Mouse (Mus musculus) brain, embryonic 18.5 days (tissue): Measurements from ENCODE around the gene Rora.
A peak's percentile ranks its signal among the peaks of the same experiment; 100 is the strongest.

Source experiments
- DNase-seq: peaks from one replicate; pipeline ENCODE4 v3.0.0-alpha.2; 2012; ENCODE audit warnings: low read depth, low spot score

Rora gene

DNA sequence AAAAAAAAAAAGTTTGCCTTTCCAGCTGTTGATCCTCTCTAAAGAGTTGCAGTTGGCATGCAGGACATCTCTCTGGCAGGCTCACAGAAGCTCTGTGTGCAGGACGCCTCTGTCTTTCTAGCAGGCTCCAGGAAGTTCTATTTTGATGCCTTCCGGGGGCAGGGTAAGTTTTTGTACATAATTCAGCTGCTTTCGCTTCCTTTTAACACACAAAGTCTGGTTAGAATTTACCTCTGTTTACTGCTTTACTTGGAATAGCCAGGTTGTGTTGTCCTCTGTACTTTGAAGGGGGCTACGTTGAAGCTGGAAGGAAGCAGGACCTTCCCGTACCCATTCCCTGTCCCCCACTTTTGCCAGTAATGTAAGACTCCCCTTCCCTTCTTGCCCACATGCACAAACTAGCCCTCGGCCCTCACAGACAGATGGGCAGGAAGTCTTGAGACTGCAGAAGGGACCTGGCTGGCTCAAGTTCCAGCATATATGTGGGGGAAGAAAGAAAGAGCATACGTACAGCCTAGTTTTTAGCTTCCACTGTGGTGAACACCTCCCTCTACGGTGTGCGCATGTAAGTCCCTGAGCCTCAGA is 231.0 kb downstream of the Rora start:
- no peak for DNase-seq

DNA sequence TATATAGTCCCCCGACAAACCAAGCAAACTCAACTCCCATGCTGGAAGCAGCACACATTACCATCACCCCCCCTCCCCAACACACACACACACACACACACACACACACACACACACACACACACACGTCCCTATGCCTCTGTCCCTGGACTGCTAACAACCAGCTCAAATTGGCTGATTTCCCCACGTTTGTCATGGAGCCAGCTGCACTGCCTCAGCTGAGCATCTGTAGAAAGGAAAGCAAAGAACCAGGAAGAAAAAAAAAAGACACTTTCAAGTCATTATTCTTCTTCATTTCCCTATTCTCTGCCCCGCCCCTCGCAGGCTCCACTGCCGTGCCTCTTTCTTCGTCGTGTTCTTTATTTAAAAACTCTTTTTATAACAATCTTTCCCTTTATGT is 235.1 kb downstream of the Rora start:
- peak; percentile 47 for DNase-seq

DNA sequence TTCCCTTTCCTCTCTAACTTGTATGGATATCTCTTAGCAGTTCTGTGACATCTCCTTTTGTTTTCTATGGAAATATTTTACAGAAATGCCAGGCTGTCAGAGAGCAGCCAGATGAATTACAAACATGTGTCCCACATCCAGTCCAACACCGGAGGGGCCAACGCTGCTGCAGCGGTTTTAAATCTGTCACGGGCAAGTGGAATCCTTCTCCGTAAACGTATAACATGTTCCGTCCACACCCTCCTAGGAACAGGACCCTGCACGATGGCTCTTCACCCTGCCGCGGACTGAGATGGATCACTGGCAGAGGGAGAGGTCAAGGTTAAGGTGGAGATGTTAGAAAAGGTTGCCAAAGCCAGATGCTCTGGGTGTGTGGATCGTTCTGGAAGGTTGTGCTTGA is 237.8 kb downstream of the Rora start:
- DNase-seq: no peak

DNA sequence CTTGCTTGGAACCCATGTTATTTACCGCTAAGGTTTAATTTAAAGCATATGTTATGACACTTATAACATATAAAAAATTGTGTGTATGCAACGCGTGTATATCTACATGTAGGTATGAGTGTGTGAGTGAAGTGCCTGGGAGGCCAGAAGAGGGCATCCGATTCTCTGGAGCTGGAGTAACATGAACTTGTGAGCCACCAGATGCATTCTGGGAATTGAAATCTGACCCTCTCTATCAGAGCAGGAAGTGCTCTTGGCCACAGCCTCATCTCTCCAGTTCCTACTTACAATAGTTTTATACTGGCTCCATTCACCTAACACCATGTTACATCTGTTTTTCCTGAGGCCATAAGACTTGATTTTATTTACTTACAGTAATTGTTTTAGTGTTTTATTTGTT is 238.8 kb downstream of the Rora start:
- no peak for DNase-seq

DNA sequence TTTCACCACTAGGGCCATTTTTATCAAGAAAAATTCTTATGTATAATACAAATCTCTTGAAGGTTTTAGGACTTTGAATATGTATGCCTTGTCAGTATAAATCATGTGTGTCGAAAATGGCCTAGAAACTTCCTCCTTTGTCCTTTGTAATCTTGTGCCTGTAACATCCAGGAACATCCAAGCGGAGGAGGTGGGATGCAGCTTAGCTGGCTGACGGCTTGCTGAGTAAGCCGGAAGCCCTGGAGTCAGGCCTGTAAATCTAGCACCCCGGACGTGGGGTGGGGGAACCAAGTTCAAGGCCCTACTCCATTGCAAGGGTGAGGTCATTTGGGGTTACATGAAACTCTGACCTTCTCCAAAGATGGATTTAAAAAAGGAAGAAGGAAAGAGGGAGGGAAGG is 239.3 kb downstream of the Rora start:
- DNase-seq: no peak

DNA sequence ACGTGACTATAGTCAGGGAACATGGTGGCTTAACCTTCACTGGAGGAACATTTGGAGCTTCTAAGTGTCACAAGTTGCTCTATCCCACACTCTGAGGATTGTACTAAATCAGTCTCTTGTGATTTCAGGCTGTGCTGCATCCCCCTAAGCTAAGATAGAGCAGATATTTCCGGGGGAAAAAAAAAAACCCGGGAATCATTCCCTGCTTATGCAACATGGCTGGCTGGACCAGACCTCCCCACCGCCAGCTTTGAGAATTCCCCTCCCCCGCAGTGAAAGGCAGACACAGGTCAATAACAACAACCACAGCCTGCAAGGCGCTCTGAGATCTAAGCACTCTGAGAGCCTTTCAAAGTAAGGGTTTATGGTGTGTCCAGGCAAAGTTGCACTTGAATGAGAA is 244.7 kb downstream of the Rora start:
- DNase-seq: no peak

DNA sequence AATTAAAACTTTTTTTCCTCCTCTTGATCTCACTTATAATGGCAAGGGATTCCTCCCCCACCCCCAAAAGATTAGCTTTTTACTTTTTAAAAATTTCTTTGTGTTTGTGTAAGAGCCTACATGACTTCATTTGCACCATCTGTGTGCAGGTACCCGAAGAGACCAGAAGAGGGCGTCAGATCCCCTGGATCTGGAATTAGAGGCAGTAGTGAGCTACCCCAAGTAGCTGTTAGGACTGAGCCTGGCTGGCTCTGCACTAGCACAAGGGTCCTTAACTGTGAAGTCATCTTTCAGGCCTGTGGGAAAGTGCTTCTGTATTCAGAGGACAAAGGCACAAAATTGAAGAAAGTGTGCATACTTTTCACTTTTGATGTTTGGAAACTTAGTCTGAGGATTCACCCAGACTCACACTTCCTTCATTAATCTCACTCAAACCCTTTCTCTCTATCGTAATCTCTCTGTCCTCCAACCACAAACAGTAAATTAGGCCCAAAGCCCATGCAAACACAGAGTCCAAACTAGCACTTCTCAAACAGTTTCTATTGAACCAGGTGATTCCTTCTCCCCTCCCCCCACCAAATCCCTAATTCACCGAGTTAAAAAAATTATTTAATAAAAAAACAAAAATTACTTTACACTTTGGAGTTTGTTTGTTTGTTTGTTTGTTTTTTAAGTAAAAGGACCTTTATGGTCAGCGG is 246.1 kb downstream of the Rora start:
- no peak for DNase-seq

DNA sequence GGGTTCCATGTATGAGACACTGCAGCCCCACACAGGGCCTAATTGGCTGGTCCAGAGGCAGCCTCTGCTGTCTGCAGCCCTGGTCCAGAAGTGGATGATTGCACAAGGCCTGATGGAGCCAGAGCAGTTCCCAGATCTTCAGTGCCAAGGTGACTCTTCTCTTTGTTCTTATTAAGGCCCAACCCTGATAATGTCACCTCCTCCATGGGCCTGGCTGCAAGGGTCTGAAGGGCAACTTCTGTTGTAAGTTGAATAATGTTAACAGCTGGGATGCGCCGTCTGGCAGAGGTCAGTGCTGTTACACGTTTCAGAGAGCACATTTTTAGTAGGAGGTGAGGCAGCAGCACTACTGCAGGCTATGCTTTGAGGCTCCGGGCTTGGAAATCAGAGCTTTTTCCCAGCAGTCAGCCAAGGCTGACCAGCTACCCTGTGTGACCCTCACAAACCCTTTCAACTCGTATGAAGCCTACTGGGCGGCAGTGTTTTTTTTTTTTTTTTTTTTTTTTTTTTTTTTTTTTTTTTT is 252.8 kb downstream of the Rora start:
- no peak for DNase-seq

DNA sequence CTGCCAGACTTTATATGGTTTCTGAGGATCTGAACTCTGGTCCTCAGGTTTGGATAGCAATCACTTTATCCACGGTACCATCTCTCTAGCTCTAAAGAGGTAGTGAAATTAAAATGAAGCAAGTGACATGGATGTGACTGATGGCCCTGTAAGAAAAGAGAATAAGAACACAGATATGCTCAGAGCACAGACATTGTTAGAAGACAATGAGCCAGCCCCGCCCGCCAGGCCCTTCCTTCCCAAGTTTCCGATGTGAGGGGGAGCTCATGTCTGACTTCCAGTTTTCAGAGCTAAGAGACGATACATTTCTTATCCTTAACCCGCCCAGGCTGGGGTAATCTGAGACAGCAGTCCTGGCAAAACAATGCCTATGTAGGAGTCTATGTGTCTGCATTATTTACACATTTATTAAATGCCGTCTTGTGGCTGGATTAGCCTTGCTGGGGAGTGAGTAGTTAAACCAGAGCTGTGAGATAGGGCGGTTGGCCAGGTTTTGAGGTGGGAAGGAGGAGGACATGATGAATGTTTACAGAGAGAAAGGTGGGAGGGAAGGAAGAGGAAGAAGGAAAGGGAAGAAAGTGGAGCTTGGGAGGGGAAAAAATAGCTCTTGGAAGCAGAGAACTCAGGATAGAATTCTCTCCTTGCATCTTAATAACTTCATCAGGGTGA is 259.0 kb downstream of the Rora start:
- no peak for DNase-seq

DNA sequence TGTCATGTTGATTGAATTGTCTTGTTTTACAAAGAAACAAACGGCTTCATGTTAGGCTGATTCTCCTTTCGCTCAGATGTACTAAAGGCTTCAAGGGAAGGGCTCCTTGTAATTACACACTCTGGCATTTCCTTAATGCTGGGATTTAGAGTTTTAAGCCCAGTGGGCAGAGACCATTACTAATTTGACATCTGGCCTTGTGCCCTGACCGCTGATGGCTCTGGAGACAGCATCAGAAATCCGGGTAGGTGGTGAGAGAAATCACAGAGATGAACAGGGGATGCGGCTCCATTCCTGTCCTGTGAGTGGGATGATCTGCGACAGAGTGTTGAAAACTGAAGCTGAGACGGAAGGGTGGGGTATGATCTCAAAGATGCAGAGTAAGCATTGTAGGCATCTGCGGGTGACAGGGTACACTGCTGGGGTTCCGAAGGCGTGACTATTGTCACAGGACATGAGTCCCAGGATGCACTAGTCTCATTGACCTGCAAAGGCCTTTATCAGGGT is 259.7 kb downstream of the Rora start:
- DNase-seq: no peak

DNA sequence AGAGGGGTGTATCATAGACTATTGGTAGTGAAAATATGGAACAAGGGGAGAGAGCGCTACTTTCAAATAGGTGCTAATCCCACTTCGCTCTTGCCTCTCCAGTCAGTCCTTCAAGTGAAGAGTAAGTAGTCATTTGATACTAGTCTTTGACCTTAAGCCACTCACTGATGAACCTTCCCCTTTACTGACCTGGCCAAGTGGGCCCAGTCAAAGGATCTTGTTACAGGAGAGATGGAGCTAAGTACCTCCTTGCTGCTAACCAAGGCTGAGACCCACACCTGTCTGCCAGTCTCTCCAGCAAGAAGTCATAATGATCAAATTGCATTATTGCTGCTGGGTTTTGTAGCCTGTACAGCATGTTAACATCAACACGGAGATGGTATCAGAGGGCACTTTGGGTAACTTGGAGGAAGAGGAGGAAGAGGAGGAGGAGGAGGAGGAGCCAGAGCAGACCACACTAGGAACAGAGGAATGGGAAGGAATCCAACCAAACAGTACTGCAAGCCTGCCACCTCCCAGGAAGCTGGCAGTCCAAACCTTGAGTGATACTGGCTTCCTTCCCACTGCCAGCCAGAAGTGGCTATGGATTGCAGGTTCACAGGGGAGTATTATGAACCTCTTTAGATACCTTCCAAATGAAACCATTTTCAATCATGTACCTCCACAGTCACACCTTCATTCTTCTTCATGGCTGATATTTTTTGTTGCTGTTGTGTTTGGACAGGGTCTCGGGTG is 261.1 kb downstream of the Rora start:
- DNase-seq: no peak

DNA sequence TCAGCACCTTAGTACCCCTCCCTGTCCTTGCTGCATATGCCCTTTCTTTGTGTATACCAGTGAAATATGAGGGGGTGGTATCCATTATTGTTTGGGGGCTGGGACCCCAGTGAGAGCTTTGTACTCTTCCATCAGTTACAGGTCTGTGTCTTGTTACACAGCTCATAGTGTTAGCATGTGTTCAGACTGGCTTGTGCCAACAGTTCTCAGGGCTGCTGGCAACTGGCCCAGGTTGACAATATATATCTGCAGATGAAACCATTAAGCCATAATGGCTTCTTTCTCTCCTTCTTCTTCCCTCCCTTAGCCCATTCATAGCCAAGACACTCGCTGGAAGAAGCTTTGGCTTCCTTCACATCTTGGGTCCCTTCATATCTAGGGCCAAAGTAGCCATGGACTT is 263.2 kb downstream of the Rora start:
- no peak for DNase-seq

DNA sequence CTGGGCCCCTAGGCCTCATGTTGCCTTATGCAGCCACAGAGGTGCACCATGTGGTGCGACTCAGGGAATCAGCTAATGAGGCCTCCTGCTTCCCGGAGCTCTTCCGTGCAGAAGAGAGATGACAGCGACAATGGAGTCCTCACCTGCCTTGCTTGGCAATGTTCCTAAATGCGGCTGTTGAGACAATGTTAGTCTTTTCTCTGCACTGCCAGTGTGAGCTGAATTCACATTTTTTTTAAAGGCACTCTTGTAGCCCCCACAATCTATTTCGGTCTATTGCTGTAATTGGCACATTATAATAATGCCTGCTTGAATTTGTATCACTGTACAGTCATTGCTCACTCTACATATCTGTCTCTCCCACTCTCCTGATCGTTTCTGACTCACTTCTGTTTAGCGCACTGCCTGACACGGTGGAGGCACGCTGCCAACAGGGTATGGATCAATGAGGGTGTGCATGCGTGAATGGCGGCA is 269.6 kb downstream of the Rora start:
- DNase-seq: peak; percentile 40

DNA sequence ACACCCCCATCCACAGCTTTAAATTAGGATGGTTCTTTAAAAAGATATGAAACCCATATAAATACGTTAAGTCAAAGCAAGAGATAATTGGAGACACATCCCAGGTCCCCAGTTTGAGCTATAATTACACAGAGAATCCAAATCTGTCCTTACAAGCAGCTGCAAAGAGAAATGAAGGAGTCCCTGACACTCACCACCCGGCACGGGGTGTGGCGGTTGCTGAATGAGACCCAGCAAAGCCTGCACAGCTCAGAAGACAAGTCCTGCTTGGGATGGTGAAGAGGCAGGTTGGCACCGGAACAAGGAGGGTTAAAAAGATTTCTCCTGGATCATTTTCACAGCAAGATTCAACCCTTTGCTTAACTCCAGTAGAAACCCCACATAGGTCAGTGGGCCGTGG is 272.8 kb downstream of the Rora start:
- DNase-seq: no peak

DNA sequence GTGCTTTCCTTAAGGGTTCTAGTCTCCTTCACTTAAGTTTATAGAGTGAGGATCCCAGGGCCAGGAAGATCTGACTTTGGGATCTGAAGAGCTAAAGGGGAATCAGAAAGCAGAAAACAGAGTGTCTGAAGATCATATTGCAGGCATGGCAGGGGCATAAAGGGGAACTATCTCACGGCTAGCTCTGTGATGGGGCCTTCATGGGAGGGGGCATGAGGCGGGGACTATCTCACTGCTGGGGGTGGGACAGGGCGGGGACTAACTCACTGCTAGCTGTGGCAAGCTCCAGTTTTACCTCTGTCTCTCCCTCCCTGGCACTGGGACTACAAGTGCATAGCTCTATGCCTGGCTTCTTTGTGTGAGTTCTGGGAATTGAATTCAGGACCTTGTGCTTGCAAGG is 279.6 kb downstream of the Rora start:
- DNase-seq: no peak

DNA sequence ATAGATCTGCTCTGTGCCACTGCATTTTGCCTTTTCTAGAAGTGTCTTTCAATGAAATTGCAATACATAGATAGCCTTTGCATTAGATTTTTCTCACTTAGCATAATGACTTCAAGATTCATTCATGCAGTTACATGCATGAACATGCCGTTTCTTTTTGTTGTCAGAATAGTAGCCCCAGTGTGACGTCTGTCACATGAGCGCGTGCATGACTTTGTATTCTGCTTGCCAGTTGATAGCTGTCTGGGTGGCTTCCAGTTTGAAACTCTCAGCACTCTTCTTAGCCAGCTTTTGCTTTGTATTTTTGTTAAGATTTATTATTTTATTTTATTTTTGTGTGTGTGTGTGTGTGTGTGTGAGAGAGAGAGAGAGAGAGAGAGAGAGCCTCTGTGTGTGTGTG is 280.7 kb downstream of the Rora start:
- DNase-seq: no peak

DNA sequence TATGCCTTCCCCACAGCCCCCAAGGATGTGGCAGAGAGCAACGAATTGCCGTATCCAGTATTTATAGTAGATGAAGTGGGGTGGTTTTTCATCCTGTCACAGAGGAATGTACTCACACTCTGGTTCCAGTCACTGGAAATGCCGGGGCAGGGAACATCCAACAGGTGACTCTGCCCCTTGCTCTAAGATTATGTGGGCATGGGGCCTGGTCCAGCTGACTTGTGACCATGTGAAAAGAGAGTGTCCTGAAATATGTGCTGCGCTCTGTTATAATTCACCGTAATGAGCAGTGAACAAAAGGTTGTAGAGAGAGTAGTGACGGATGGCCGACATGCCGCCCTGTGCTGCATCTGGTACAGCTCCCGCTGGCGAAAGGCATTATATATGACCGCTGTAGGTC is 282.0 kb downstream of the Rora start:
- DNase-seq: no peak

DNA sequence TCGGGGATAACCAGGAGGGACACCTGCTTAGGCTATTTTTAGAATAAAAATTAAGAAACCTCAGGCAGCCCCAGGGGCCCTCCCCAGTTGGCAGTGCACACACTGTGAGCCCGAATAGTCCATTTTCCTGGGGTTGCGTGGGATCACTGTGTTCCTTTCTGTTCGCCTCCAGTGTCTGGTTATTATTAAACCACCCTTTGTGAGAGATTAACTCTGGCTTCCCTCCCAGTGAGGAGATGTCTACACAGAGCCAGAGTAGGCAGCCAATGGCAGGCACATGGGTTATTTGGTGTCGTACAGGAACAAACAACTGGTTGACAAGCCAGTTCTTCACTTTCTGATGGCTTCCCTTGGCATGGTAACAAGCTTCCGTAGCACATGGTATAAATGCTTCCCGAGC is 287.5 kb downstream of the Rora start:
- DNase-seq: no peak

DNA sequence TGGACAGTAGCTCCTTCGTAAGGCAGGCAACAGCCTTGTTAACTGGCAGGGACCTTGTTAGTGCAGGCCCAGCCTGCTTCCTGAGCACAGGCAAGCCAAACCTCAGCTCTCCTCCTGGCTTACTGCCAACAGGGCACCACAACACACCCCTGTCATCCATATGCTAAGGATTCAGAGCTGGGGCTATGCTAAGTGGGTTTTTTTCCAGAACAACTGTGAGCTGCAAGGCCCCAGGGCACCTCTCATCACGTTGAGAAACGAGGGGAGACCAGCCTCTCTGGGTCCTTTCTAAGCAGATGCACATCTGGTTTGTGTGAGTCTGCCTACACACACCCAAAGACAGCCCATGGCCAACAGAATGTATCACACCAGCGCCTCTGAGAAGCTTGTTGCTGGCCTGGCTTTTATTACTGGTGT is 289.0 kb downstream of the Rora start:
- DNase-seq: no peak

DNA sequence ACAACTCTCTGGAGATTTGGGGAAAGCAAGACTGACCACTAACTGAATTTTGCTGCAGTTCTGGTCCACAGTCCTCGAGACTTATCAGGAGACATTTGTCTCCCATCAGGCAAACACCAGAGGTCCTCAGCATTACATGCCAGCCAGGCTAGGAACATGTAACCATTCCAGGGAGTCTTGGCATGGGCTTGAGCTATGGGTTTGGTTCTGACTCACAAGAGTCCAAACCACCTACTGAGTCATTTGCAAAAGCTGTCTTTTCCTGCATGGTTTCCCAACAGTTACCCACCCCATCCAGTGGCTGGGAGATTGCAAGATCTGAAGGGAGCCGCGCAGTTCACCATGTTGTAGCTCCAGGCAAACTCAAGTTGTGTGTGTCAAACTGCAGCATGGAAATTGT is 290.4 kb downstream of the Rora start:
- DNase-seq: no peak

DNA sequence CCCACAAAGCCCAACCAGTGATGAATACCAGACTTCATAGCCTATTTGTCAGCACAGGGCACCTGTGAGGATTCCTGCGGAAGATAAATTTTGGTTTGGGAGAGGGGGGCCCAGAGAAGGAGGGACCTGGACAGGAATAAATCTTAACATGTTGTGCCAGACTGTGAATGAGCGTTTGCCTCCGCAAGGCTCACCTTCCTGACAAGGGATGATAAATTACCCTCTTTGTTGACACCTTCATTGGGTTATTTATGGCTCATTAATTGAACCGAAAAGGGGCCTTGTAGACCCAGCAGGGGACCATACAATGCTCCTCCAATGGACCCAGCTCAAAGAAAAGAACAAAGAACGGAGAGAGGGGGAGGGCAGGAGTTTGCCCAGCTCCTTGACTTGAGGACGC is 294.1 kb downstream of the Rora start:
- no peak for DNase-seq

DNA sequence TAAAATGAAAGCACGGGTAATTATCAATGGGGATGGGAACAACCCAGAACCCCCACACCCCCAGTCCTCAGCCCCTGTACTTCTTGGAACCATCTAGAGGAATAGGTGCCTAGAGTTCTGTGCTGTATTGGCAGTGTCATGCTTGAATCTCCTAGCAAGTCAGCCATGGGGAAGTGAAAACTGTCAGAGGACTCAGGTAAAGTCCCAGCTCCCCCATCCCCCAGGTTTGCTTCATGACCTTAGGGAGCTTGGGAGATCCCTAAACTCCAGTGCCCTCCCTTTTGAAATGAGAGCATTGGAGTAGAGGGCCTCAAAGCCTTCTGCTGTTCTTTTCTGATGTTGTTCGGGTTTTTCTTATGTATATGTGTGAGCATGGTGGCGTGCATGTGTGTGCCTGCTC is 294.6 kb downstream of the Rora start:
- no peak for DNase-seq
